9 mouse cellular contexts compared by ENCODE assay signal in genomic region chr3:126831418-126832138, GRCm38 (mm10).
DNase-seq lines count a peak whose midpoint lies in the region; ATAC-seq lines count a peak whose summit lies in the region.
"Had no signal": no experiment of that assay in that cellular context is flagged by ENCODE, and none has a peak within 500 bp of the region (broad histone marks: within the 10 kb centered on the region; RNA-seq: fewer than 3 reads in every experiment).

No protein-coding gene starts in this region.

- ATAC-seq in cerebellum, adult (ENCODE audit: insufficient number of reproducible peaks, low FRiP score, low TSS enrichment) = peak; percentile 49; the same call in 1 of the 2 replicates
- ATAC-seq in heart, embryonic 13.5 days (ENCODE audit: extremely low read depth, insufficient number of reproducible peaks, low FRiP score, low TSS enrichment) = peak; percentile 51; the same call in 1 of the 2 replicates

- H3K27ac ChIP-seq in heart, embryonic 13.5 days (replicated peaks) = peak overlapping the region; percentile 66; the same call in 1 of the 2 replicates
- H3K27ac ChIP-seq: neural tube, embryonic 12.5 days had no signal

- no peaks in the 10 kb centered on the region for H3K27me3 ChIP-seq in heart, embryonic 13.5 days (replicated peaks)
- H3K27me3 ChIP-seq: neural tube, embryonic 12.5 days had no signal

- H3K4me1 ChIP-seq in heart, embryonic 13.5 days = peaks cover 30% of the 10 kb centered on the region
- H3K4me1 ChIP-seq: neural tube, embryonic 12.5 days had no signal

- H3K4me2 ChIP-seq in heart, embryonic 13.5 days = no peak overlapping the region
- H3K4me2 ChIP-seq: neural tube, embryonic 12.5 days had no signal

- no peak overlapping the region for H3K9ac ChIP-seq in heart, embryonic 13.5 days
- H3K9ac ChIP-seq: neural tube, embryonic 12.5 days had no signal

- no peak for DNase-seq in cerebellum, postnatal 4 days (ENCODE audit: low spot score in 2 of 2)
- peak; percentile 27 to 67 for DNase-seq in urinary bladder, adult 18-20 months (ENCODE audit: low spot score in 2 of 2)
- no peak for DNase-seq in urinary bladder, postnatal 10 days (ENCODE audit: low spot score)
- DNase-seq in lung, postnatal 4 days = peak; percentile 57 to 81
- DNase-seq in T-cell, adult 2 months (ENCODE audit: low spot score) = no peak
- DNase-seq in cerebellum, postnatal 36 days = no peak

- 36% methylated on average over 6 of the region's 6 CpGs for WGBS in heart, embryonic 13.5 days

- H3K36me3 ChIP-seq in heart, embryonic 13.5 days = peaks cover 48% of the 10 kb centered on the region
- H3K36me3 ChIP-seq: neural tube, embryonic 12.5 days had no signal

- no peaks in the 10 kb centered on the region for H3K9me3 ChIP-seq in heart, embryonic 13.5 days
- H3K9me3 ChIP-seq: neural tube, embryonic 12.5 days had no signal

- H3K4me3 ChIP-seq in heart, embryonic 13.5 days = no peak overlapping the region
- H3K4me3 ChIP-seq: neural tube, embryonic 12.5 days had no signal

Comparison
In these comparisons a context has a peak if more than half of its experiments do, and no peak if none do; other contexts are left out.
1. DNase-seq: peak in urinary bladder, adult 18-20 months (2 of 2) and lung, postnatal 4 days (2 of 2); none in cerebellum, postnatal 4 days (0 of 2), urinary bladder, postnatal 10 days (single experiment), T-cell, adult 2 months (single experiment) and cerebellum, postnatal 36 days (0 of 2).